Mouse (Mus musculus): ENCODE data around the gene Eif4g3.

DNA sequence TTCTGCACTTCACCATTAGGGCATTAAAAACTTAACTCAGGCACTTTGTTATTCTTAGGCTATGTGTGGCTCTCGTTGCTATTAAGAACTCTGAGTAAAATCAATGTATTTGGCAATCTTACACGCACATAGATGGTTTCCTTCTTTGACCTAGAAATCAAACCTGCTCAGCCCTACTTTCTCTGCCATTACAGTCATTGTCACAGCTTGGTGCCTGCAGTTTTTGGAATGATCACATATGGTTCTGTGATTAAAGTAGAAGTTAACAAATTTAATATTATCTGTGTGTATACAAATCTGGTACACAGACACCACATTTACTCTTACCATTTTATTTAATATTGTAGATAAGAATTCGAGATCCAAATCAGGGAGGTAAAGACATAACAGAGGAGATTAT, 112.1 kb downstream of the Eif4g3 start:
- TF ChIP-seq GATA1 (IDR thresholded peaks at IDR 0.05; ENCODE audit: borderline replicate concordance, low read length): no peak
- TF ChIP-seq FLI1 (IDR thresholded peaks at IDR 0.05; ENCODE audit: low read length): no peak
